Mouse (Mus musculus) ovary, postnatal 14 days (tissue): Measurements from ENCODE around the gene P2ry1.
A peak's percentile ranks its signal among the peaks of the same experiment; 100 is the strongest.

Source experiments
- DNase-seq: peaks from one replicate; pipeline ENCODE4 v3.0.0; 2022; ENCODE audit warnings: low spot score

The P2ry1 gene

GRCm38 (mm10) chr3:61002587-61003501 is at the start of gene P2ry1:
Gene P2ry1, plus strand, starts transcription at chr3:61002795.
- peak; percentile 61 for DNase-seq

GRCm38 (mm10) chr3:60953199-60953736 is 49.3 kb upstream of the P2ry1 start:
- no peak for DNase-seq

DNA sequence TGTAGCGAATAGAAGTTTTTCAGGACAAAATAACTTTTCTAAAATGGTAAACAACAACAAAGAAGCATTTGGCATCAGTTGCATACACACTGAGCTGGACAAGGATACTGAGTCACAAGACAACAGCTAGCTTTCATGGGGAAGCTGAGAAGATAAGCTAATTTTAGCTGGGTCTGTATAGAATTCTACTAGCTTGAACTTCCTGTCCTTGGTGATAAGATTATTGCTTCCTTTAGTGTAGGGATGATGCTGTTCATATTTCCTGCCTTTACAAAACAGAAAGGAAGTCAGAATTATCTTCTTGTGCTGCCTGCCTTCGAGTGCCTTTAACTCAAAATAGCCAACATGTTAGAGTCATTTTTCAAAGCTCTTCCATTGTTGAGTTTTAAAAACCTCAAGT is 48.5 kb upstream of the P2ry1 start:
- no peak for DNase-seq

- DNase-seq = no peak
Measured at GRCm38 (mm10) chr3:60958769-60959168, 43.8 kb upstream of the P2ry1 start.

- DNase-seq = no peak
Measured at GRCm38 (mm10) chr3:60965137-60965536, 37.5 kb upstream of the P2ry1 start.

- no peak for DNase-seq
Measured at GRCm38 (mm10) chr3:60974944-60975343, 27.7 kb upstream of the P2ry1 start.

GRCm38 (mm10) chr3:60982109-60982508 is 20.5 kb upstream of the P2ry1 start:
- DNase-seq = no peak

- DNase-seq = no peak
Measured at GRCm38 (mm10) chr3:60998064-60998463, 4.5 kb upstream of the P2ry1 start.

DNA sequence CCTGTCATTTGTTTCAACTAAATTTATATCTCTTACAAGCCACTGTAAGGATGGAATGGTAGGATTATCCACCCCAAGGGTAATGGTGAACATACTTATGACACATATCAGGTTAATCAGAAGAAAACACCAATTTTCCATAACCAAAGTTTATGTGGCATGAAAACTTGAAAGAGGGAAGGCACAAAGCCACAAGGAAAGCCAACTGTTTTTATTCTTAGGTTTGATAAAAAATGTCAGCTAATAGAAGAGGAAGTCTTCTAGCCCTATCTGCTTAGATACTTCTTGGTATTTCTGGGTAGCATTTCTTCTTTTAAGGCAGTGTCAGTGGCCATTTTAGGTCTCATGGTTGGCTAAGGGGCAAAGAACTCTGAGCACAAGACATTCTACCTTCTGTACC is 2.9 kb upstream of the P2ry1 start:
- DNase-seq = no peak

DNA sequence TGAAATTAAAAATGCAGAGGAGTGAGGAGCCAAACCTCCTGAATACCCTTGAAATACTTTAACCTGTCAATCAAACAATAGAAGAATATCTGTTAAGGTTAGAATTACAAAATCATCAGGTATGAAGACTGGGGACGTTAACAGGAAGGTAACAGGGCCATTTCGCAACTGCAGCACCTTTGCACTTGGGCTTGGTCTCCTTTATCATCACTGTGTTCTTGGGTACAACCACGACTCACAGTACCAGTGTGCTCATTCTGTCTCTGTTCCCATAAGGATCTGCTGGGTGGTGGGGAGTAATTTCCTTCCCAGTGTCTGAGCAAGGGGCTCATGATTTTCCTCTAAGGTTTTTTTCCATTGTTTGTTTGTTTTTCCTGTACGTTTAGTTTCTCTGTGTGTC is 1.8 kb upstream of the P2ry1 start:
- no peak for DNase-seq

- no peak for DNase-seq
Measured at GRCm38 (mm10) chr3:61001852-61002586, 576 bp upstream of the P2ry1 start.

GRCm38 (mm10) chr3:61004611-61005010 is 2.0 kb downstream of the P2ry1 start:
- DNase-seq = no peak

DNA sequence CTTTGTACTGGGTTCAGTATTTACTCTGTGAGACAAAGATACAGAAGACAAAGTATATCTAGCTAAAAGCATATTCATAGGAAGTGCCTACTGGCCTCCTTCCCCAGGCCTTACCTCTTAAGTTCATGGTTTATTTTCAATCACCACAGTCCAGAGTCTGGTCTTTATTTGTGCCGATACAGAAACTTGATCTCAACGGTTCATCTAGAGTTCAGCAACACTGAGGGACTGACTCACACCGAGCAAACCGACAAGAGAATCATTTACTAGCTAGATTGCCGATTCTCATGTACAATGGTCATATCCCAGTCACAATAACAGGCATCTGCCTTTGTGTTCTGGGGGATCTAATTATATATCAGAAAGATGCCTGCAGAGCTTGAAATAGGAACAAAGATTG is 9.1 kb downstream of the P2ry1 start:
- DNase-seq = no peak

GRCm38 (mm10) chr3:61012550-61012949 is 10.0 kb downstream of the P2ry1 start:
- no peak for DNase-seq

DNA sequence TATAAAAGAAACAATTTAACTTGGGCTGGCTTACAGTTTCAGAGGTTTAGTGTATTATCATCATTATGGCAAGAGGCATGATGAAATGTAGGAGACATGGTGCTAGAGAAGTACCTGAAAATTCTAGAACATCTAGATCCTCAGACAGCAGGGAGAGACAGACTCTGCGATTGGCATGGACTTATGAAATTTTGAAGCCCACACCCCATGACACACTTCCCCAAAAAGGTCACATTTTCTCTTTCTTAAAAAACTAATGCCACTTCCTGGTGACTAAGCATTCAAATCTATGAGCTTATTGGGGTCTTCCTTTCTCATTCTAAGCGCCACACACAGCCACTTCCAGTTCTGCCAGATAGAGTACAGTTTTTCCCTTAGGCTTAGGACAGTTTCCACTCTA is 14.1 kb downstream of the P2ry1 start:
- no peak for DNase-seq

DNA sequence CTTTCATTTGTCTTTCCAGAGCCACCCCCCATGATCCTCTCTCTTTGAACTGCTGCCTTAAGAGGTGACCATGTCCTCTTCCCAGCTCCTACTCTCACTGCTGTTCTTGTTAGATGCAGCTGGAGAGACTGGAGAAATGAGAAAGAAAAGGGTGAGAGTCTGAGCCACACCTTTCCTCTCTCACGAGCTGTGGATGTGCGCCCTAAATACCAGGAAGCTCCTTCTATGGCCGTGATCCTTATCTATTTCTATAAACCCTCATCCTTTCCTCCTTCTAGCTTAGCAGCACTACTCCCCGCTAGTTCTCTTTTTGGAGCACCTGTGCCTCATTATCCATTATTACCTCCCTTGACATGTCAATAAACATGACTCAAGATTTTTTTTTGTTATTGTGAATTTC is 29.5 kb downstream of the P2ry1 start:
- no peak for DNase-seq

DNA sequence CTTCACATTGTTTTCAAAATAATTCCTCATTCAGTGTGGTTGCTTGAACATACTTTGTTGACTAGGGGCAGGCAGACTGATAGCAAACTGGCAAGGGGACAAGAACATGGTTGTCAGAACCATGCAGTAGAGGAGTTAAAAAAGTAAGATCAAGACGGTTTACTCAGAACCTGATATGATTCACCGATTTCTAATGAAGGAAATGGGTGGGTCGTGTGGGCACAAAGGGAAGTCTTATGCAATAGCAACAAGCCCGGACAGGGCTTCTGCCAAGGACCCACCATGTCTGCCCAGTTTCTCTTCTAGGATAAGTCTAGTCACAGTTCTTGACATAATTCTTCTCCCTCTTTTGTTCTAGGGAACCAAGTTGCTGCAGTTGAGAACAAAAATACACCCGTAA is 33.0 kb downstream of the P2ry1 start:
- DNase-seq = no peak

DNA sequence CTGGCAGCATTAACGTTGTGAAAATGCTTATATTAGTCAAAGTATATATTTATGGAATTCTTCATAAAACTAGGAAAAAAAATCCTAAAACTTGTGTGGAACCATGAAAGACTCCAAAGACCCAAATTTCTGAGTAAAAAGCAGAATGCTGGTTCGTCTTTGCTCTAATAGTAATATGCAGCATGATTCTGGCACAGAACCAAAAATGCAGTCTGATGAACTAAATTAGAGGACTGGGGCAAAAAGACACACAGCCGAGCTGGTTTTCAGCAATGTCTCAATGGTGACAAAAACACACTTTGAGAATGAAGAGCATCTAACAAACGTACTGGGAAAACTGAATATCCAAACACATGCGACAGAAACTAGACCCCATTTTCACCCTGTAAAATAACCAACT is 37.3 kb downstream of the P2ry1 start:
- no peak for DNase-seq

DNA sequence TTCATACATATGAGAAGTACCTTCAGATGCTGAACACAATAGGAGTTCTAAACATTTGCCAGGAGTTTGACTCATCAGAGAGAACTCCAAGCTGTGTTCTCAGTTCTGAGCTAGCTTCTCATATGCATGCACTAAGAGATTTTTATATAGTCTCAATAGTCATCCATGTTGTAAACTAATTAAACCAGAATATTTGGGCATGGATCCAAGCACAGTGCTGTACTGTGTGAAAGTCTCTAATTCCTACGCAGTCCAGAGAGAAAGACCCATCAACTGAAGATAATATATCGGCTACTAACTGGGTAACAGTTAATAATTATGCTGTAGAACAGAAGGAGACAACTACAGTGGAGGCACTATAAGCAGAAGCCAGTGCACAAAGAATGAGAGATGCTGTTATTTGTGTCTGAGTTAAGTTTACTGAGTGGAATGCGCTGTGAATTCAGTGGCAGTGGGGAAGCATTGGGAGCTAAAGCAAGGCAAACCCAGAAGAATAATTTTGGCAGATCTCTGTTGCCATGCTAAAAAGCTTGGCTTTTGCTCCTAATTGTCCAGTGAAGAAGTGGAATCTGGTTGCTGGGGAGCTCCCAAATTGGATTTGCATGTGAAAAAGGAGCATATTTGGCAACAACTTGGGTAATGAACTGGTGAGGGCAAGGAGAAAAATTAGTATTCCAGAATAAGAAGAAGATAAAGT is 47.5 kb downstream of the P2ry1 start:
- DNase-seq = no peak
